Mouse (Mus musculus): Measurements from ENCODE around the gene Ankle2.

DNA sequence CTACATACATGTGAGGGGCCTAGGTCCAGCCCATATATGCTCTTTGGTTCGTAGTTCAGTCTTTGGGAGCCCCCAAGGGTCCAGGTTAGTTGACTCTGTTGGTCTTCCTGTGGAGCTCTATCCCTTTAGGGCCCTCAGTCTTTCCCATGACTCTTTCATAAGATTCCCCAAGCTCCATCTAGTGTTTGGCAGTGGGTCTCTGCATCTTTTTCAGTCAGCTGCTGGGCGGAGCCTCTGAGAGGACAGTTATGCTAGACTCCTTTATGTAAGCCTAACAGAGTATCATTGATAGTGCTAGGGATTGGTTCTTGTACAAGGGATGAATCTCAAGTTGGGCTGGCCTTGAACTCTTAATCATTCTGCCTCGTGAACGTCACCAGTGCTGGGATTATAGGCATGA, 10.5 kb upstream of the Ankle2 start:
- no peak for TF ChIP-seq CTCF (IDR thresholded peaks at IDR 0.05; ENCODE audit: extremely low read depth, insufficient read depth, insufficient read length, insufficient replicate concordance)
- no peak for TF ChIP-seq POLR2A (IDR thresholded peaks at IDR 0.05; ENCODE audit: low read depth, low read length)
